Mouse (Mus musculus) lung, adult 2 months (tissue): Measurements from ENCODE around the gene Slc23a2.

Experiments used
- CTCF ChIP-seq: fragments of 200-500 bp; IDR thresholded peaks from 2 replicates; pipeline ENCODE4 v1.5.1; 2011; ENCODE audit warnings: mild to moderate bottlenecking, low read length, control low read depth; ENCODE audit not compliant: insufficient read depth
- POLR2A ChIP-seq: fragments of 200-500 bp; IDR thresholded peaks from 2 replicates; pipeline ENCODE4 v1.6.1; 2011; ENCODE audit warnings: low read depth, mild to moderate bottlenecking, control low read depth, low read length, borderline replicate concordance; ENCODE audit errors: extremely low read depth

DNA sequence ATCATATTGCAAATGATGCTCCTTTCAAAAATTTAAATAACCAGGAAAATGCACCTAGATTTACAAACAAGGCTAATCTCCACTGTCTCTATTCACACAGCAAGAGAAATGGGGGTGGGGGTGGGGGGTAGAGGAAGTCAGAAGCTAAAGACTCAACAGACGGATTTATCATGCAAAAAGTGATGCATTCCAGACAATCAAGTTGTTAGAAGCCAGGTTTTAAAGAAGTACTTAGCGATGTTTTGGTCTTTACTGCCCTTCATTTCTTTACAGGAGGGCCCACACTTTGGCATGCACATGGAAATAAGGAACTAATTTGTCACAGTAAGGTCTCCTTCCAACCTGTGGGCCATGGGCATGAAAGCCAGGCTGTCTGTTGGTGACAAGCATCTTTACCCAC lies 11.5 kb downstream of the Slc23a2 start:
- TF ChIP-seq CTCF = no peak
- no peak for TF ChIP-seq POLR2A
